ENCODE assay signal across 8 mouse cellular contexts in genomic region chr10:7182555-7183170, GRCm38 (mm10). TPM values are rescaled to one million over a fixed set of nuclear protein-coding genes. Genes with fewer than 3 reads are reported as not detected.
DNase-seq lines count a peak whose midpoint lies in the region; ATAC-seq lines count a peak whose summit lies in the region.

No protein-coding gene starts in this region.

- H3K4me3 ChIP-seq in intestine, embryonic 14.5 days (ENCODE audit: low read depth, low read length): no peak overlapping the region
- H3K4me3 ChIP-seq in neural tube, embryonic 13.5 days: no peak overlapping the region

- peak; percentile 31 for DNase-seq in left cerebral cortex, postnatal 4 days
- no peak for DNase-seq in left cerebral cortex, adult 8-10 months (ENCODE audit: low spot score in 2 of 2)
- peak; percentile 70 to 76 for DNase-seq in cerebellum, postnatal 25 days
- DNase-seq in intestine, embryonic 14.5 days (ENCODE audit: low spot score): no peak
- DNase-seq in right cerebral cortex, postnatal 14 days: no peak
- no peak for DNase-seq in gastrocnemius, adult 8-10 months (ENCODE audit: low spot score in 2 of 2)
- DNase-seq in urinary bladder, postnatal 14 days (ENCODE audit: low spot score): no peak

- intact Hi-C loops in left cerebral cortex, postnatal 4 days (cut with DNase I): no loop called here

- peak overlapping the region; percentile 24 for H3K4me2 ChIP-seq in intestine, embryonic 14.5 days (ENCODE audit: low read length)
- H3K4me2 ChIP-seq in neural tube, embryonic 13.5 days: peak overlapping the region; percentile 2; the same call in 1 of the 2 replicates

- no peaks in the 10 kb centered on the region for H3K9me3 ChIP-seq in intestine, embryonic 14.5 days (ENCODE audit: control insufficient read depth, low read length)
- H3K9me3 ChIP-seq in neural tube, embryonic 13.5 days: no peaks in the 10 kb centered on the region

- H3K27me3 ChIP-seq in intestine, embryonic 14.5 days (replicated peaks; ENCODE audit: control insufficient read depth, insufficient read depth, low read length): no peaks in the 10 kb centered on the region
- H3K27me3 ChIP-seq in neural tube, embryonic 13.5 days: no peaks in the 10 kb centered on the region

- 0 out of 2 replicates have a peak, but pooled peaks have one; percentile 6 for ATAC-seq in intestine, embryonic 14.5 days (replicated peaks; ENCODE audit: low FRiP score, low TSS enrichment, low read depth)
- 0 out of 2 replicates have a peak, but pooled peaks have one; percentile 33 for ATAC-seq in neural tube, embryonic 13.5 days (ENCODE audit: low read depth)

- H3K36me3 ChIP-seq in intestine, embryonic 14.5 days (ENCODE audit: control insufficient read depth, insufficient read depth, low read length): no peaks in the 10 kb centered on the region
- no peaks in the 10 kb centered on the region for H3K36me3 ChIP-seq in neural tube, embryonic 13.5 days

- no peak overlapping the region for H3K9ac ChIP-seq in intestine, embryonic 14.5 days (ENCODE audit: low read length)
- no peak overlapping the region for H3K9ac ChIP-seq in neural tube, embryonic 13.5 days

- peaks cover 34% of the 10 kb centered on the region for H3K4me1 ChIP-seq in intestine, embryonic 14.5 days (replicated peaks; ENCODE audit: control insufficient read depth, insufficient read depth, low read length)
- peaks cover 25% of the 10 kb centered on the region for H3K4me1 ChIP-seq in neural tube, embryonic 13.5 days (replicated peaks)

- 37% methylated on average over 12 of the region's 12 CpGs for WGBS in intestine, embryonic 14.5 days
- WGBS in neural tube, embryonic 13.5 days: 68% methylated on average over 12 of the region's 12 CpGs

- H3K27ac ChIP-seq in intestine, embryonic 14.5 days (ENCODE audit: low read depth): peak overlapping the region; percentile 69
- peak overlapping the region; percentile 29 for H3K27ac ChIP-seq in neural tube, embryonic 13.5 days (replicated peaks)

RNA-seq across cellular contexts. Expression of gene Cnksr3, which starts 29.4 kb away (rescaled TPM):
- 1 to 10 TPM; 4.0 to 4.7 TPM for total RNA-seq in left cerebral cortex, postnatal 4 days (2021)
- total RNA-seq in left cerebral cortex, adult 8-10 months (2022): 1 to 10 TPM; 4.1 to 5.2 (median 4.6) TPM
- 12.3 and 14.2 TPM in 2 replicates for polyA plus RNA-seq in intestine, embryonic 14.5 days (2014; fragmentation: Nextera tagmentation; extraction: Ambion mirVana)
- polyA plus RNA-seq in neural tube, embryonic 13.5 days (2015; fragmentation: Nextera tagmentation; extraction: Ambion mirVana): 2.6 and 3.7 TPM in 2 replicates
- 1 to 10 TPM; 2.6 to 7.0 (median 3.5) TPM for total RNA-seq in gastrocnemius, adult 8-10 months (2022)

Comparison
In these comparisons a context has a peak if more than half of its experiments do, and no peak if none do; other contexts are left out.
1. DNase-seq: peak in left cerebral cortex, postnatal 4 days (single experiment) and cerebellum, postnatal 25 days (2 of 2); none in left cerebral cortex, adult 8-10 months (0 of 2), intestine, embryonic 14.5 days (single experiment), right cerebral cortex, postnatal 14 days (single experiment), gastrocnemius, adult 8-10 months (0 of 2) and urinary bladder, postnatal 14 days (single experiment).